Mouse (Mus musculus) testis, adult 2 months (tissue): ENCODE results near the gene Srp54c.
"Not testable (repeated sequence)": the region's sequence is repeated elsewhere in the genome, so short reads cannot be mapped to it uniquely, and the experiment has no call there.

Experiments used
- CTCF ChIP-seq: fragments of 200-500 bp; IDR thresholded peaks from 2 replicates; pipeline ENCODE4 v1.5.1; 2012; ENCODE audit warnings: low read depth, mild to moderate bottlenecking, inconsistent platforms, low read length, moderate library complexity; ENCODE audit not compliant: control insufficient read depth, insufficient read depth, insufficient replicate concordance
- POLR2A ChIP-seq: fragments of 200-500 bp; IDR thresholded peaks from 2 replicates; pipeline ENCODE4 v1.6.1; 2012; ENCODE audit warnings: low read depth, mild to moderate bottlenecking, inconsistent platforms, low read length, moderate library complexity; ENCODE audit not compliant: control insufficient read depth

DNA sequence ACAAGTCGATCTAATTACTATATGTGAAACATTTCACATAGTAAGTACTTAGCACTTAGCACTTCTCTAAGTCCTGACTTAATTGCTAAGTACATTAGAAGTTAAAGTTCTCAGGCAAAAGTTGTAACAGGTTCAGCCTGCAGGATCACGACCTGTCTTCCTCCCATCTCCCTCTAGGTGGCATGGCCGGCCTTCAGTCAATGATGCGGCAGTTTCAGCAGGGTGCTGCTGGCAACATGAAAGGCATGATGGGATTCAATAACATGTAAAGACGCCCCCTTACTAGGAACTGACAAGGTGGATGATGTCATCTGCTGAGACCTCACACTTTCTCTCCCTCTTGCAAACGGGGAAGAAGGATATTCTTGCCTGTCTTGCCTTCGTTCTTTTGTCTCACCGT, 32.0 kb downstream of the Srp54c start:
- not testable (repeated sequence) for TF ChIP-seq CTCF, POLR2A
